Mouse (Mus musculus) T-helper 17 cell (primary cell): ENCODE data around the gene Lgals3.
"Not testable (repeated sequence)": the region's sequence is repeated elsewhere in the genome, so short reads cannot be mapped to it uniquely, and the experiment has no call there.

Experiments used
- in situ Hi-C, 2 experiments: fragments of 300-600 bp; cut with MboI, MseI; formaldehyde crosslinking; loops; 1 replicate in 1 of 2; 2 replicates in 1 of 2; pipeline ENCODE4 v1.15.1; 2025; ENCODE audit warnings: high pct_unique_total_duplicates in 2 of 2

The Lgals3 gene

GRCm38 (mm10) chr14:47367461-47367860 is at the start of gene Lgals3:
TSS of gene Lgals3 (plus strand) at chr14:47367751.
- in situ Hi-C loops, result no loop called here

- in situ Hi-C loops, result no loop called here
Measured at GRCm38 (mm10) chr14:47319362-47319761, 48.2 kb upstream of the Lgals3 start.

GRCm38 (mm10) chr14:47321581-47321980 is 46.0 kb upstream of the Lgals3 start:
- in situ Hi-C loops, result not testable (repeated sequence)

GRCm38 (mm10) chr14:47325965-47326761 is 41.4 kb upstream of the Lgals3 start:
- in situ Hi-C loops, result no loop called here

- in situ Hi-C loops, result no loop called here
Measured at GRCm38 (mm10) chr14:47327347-47327746, 40.2 kb upstream of the Lgals3 start.

- in situ Hi-C loops, result no loop called here
Measured at GRCm38 (mm10) chr14:47331920-47332319, 35.6 kb upstream of the Lgals3 start.

GRCm38 (mm10) chr14:47334819-47335218 is 32.7 kb upstream of the Lgals3 start:
- in situ Hi-C loops, result no loop called here

- in situ Hi-C loops, result no loop called here
Measured at GRCm38 (mm10) chr14:47335300-47335699, 32.3 kb upstream of the Lgals3 start.

- in situ Hi-C loops, result loop anchor here in 1 of 2 experiments (5.0 to 10.0 kb wide), 2 partner anchors 57 to 384 kb away; no protein-coding TSS in a partner anchor
Measured at GRCm38 (mm10) chr14:47340231-47340925, 27.2 kb upstream of the Lgals3 start.

- in situ Hi-C loops, result loop anchor here in 1 of 2 experiments (5.0 to 10.0 kb wide), 2 partner anchors 55 to 383 kb away; no protein-coding TSS in a partner anchor
Measured at GRCm38 (mm10) chr14:47341811-47342291, 25.7 kb upstream of the Lgals3 start.

GRCm38 (mm10) chr14:47346715-47347114 is 20.8 kb upstream of the Lgals3 start:
- in situ Hi-C loops, result loop anchor here (5.0 to 10.0 kb wide), 2 partner anchors 46 to 378 kb away; no protein-coding TSS in a partner anchor

- in situ Hi-C loops, result no loop called here
Measured at GRCm38 (mm10) chr14:47350974-47351373, 16.6 kb upstream of the Lgals3 start.

GRCm38 (mm10) chr14:47352272-47352671 is 15.3 kb upstream of the Lgals3 start:
- in situ Hi-C loops, result no loop called here

- in situ Hi-C loops, result no loop called here
Measured at GRCm38 (mm10) chr14:47353240-47353639, 14.3 kb upstream of the Lgals3 start.

GRCm38 (mm10) chr14:47354111-47354577 is 13.4 kb upstream of the Lgals3 start:
- in situ Hi-C loops, result no loop called here

- in situ Hi-C loops, result no loop called here
Measured at GRCm38 (mm10) chr14:47354948-47355347, 12.6 kb upstream of the Lgals3 start.

GRCm38 (mm10) chr14:47356622-47357021 is 10.9 kb upstream of the Lgals3 start:
- in situ Hi-C loops, result no loop called here

- in situ Hi-C loops, result no loop called here
Measured at GRCm38 (mm10) chr14:47359610-47360009, 7.9 kb upstream of the Lgals3 start.

GRCm38 (mm10) chr14:47361418-47361817 is 6.1 kb upstream of the Lgals3 start:
- in situ Hi-C loops, result no loop called here

- in situ Hi-C loops, result no loop called here
Measured at GRCm38 (mm10) chr14:47361899-47362298, 5.7 kb upstream of the Lgals3 start.

- in situ Hi-C loops, result no loop called here
Measured at GRCm38 (mm10) chr14:47364742-47365449, 2.7 kb upstream of the Lgals3 start.

- in situ Hi-C loops, result no loop called here
Measured at GRCm38 (mm10) chr14:47366881-47367321, 650 bp upstream of the Lgals3 start.
